Mouse (Mus musculus) lung, postnatal 14 days (tissue): ENCODE measurements around the gene Timm13.

Source experiments
- DNase-seq: peaks from one replicate; pipeline ENCODE4 v3.0.0; 2021

Gene Timm13

DNA sequence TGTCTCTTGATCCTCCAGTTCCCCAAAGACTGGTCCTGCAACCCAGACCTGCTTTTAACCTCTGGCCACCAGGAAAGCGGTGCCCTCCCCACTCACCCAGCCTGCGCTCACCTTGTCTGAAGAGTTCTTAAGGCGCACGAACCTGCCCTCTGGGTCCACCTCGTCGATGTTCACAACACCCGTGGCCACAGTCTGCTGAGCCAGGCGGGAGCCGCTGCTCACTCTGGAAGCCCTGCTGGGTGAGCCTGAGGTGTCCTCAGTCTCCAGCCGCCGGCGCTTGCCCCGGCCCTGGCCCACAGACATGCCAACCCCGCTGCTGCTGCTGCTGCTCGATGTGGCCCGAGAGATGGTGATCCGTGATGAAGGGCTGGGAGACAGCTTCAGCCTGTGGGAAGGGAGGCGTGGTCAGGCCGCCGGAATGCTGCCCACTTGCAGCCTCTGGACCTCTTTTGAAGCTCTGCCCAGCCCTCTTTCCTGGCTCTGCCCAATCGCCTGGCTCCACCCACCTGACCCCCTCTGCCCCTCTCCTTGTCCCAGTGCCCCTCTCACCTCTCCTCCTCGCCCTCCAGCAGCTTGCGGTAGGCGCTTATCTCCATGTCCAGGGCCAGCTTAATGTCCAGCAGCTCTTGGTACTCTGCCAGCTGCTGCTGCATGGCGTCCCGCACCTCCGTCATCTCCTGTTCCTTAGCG is 3.4 kb upstream of the Timm13 start:
- DNase-seq: no peak

DNA sequence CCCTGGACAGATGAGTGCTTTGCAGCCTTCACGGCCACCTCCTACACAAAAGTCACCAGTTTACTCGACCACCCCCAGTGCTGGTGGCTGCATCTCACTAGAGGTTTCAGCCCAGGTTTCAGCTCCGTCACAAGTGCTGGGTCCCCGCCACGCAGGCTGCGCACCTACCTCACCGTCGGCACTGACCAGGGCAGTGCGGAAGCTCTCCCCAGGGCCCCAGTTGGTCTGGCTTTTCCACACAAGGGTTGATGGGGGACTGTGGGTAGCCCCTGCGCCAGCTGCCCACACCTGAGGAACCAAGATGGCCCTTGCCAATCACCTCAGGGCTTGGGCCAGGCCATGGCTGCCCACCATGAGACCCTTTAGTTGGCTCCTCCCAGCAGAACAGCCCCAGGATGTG is 2.5 kb upstream of the Timm13 start:
- no peak for DNase-seq

DNA sequence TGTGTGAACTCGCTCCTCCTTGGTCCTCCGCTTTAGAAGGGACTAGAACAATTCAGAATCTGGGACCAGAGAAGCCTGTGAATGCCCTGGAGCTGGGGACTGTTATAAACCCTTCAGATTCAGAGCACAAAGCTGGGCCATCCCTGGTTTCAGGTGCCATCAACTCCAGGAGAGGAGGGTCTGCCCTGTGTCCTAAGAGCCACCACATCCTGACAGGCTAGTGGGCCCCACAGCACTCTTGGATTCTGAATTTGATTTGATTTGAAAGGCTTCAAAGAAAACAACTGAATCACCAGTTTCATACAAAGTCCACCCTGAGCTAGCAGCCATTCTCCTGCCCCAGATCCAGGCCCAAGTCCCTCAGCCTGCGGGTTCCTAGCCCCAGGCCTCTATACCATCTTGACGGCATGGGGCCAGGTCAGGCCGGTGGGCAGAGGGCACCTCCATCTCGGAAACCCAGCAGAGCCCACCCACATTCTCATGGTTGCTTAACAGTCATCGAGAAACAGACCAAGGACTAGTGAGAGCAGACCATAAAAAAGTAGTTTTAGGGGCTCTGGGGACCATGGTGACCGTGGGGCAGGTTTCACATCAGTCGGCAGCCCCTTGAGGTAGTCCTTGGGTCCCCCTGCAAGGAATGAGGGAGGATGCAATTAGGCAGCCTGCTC is 1.6 kb upstream of the Timm13 start:
- no peak for DNase-seq

DNA sequence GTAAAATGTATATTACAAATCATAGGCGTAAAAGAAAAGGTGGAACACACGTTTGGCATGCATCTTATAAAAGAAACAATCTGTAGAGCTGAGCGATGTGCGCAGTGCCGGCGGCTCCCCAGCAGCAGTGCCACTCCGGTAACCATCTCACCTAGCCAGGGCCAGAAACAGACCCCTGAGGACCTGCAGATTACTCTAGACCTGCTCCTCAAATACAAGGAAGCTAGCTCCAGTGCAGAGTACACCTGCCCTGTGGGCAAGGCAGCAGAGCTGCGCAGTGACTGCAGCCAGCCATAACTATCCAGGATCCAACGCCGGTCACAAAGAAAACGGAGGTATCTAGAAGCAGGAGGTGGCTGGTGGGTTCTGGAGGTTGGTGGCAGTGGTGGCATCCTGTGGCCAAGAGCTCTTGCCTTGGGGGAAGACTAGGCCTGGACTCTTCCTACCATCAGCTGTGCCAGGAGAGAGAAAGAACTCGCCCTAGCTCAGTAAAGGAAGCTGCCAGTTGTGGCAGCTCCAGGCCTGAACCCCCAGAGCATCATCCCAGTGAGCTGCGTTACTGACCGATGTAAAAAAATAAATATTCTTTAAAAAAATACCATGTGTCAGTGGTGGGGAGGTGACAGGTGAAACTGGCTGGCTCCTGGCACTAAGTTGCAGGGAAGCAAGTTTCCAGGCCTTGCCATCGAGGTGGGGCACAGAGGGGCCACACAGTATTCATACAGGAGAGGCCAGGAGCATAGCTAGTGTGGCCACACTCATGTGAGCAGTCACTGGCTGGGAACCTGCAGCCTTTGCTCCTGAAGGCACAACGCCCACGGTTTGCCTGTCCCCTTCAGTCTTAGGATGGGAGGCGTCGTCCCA is 872 bp upstream of the Timm13 start:
- no peak for DNase-seq

DNA sequence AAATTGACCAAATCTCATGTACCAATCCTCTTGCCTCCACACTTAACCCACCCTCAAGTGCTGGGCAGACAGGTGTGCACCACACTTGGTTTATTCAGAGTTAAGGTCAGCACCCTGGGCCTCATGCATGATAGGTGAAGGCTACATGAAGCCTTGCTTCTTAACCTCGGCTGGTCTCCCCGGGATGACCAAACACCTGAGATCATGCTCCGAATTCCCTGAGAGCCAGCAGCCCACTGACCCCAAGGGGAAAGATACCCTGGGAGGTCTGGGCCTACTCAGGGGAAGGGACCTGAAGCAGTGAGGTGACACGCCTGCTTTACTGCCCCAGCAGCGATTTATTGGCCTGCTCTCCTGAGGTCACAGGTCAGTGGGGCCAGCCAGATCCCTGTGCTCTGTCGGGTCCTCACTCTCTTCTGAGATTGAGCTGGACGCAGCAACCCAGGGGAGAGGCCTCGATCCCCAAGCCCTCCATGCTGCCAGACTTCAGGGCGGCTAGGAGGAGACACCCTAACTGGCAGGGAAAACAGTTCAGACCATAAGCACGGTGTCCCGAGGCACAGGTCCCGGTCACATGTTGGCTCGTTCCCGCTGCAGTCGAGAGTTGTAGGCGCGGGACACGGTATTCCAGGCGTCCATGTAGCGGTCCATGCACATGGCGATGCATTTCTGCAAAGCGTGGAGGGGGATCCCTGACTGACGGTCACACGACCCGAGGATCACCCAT is 1.0 kb downstream of the Timm13 start:
- DNase-seq: no peak

DNA sequence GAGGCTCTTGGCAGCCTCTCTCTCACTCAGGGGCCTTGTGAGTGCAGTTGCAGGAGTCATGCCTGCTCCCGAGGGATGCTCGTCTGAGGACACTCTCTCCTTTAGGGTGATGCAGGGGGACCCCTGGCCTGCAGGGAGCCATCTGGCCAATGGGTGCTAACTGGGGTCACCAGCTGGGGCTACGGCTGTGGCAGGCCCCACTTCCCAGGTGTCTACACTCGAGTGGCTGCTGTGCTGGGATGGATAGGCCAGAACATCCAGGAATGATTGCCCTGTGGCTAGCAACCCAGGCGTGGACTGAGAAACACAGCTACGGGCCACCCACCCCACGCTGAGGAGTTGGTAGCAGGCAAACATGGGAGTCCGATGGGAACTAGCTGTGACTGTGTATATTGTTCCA is 1.7 kb downstream of the Timm13 start:
- no peak for DNase-seq

DNA sequence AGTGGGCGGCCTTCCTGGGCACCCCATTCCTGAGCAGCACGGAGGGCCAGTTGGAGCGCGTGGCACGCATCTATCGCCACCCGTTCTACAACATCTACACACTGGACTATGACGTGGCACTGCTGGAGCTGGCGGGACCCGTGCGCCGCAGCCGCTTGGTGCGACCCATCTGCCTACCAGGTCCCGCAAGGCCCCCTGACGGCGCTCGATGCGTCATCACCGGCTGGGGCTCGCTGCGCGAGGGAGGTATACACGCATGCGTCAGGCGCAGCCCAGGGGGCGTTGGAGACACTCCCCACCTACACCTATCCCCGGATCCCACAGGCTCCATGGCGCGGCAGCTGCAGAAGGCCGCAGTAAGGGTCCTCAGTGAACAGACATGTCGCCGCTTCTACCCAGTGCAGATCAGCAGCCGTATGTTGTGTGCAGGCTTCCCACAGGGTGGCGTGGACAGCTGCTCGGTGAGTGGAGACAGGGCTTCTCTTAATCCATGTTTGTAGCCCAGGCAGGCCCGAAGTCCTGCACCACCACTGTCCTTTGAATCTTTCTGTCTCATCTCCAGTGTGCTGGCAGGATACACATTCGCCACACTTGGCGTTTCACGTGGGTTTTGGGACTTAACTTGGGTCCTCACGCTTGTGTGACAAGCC is 2.8 kb downstream of the Timm13 start:
- DNase-seq: no peak

DNA sequence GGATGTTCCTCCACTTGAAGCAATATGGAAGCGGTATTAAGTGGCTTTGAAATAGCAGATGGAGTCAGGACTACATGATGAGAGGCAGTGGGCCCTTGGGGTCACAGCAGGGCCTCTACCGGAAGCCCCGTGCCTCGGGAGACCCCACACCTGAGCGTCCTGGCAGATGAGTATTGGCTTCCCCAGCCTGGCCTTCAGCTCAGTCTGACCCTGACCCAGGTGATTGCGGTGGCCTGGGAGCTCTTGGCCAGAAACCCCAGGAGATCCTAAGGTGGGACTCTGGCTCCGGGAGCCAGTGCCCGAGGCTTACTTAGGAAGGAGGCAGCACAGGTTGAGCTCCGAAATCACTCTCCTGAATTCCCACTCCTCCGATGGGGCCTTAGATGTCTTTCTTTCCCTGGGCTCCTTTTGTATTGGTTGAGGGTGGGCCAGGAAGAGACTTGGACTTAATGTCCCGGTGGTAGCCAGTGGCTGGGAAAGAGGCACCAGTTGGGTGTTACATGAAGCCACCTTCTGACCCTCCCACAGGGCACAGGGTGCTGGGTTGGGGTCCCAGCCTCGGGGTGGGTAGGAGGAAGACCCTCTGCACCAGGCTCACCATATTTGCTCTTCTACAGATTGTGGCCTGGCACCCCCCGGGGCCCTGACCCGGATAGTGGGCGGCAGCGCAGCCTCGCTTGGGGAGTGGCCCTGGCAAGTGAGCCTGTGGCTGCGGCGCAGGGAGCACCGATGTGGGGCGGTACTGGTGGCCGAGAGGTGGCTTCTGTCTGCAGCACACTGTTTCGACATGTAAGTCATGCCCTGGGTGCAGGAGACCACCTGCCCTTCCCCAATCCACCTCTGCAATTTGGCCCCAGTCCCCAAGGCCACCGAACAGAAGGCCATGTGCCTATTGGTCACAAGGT is 3.9 kb downstream of the Timm13 start:
- DNase-seq: no peak

DNA sequence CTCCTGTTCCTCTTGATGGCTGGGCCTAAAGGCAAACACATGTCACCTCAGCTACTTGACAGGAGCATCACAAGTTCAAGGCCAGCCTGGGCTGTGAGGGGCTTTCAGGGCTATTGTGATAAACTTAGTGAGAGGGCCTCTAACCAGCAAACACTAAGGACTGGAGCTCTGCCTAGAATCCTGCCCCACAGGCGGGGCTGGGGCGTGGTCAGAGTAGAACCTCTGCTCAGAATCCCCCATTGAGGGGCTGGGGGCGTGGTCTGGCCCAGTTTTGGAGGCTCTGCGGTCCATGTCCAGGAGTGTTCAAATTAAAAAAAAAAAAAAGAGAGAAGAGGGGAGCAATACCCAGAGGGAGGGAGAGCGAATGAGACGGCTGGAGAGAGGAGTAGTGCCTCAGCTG is 5.1 kb downstream of the Timm13 start:
- no peak for DNase-seq

DNA sequence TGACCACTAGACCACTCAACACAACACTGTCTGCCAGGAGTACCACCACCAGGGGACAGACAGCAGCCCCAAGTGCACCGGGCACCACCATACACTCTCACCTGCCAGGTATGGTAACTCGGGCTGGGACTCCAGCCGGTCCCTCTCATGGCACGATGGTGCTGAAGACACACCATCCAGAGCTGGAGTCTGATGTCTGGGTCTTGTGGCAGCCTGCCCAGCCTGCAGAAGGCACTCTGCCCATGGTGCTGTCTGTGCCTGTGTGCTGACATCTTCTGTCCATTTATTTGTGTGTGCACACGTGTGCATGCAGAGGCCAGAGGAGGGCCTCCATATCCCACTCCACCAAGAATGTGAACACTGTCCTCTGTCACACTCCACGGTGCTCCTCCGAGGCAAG is 5.7 kb downstream of the Timm13 start:
- DNase-seq: no peak

DNA sequence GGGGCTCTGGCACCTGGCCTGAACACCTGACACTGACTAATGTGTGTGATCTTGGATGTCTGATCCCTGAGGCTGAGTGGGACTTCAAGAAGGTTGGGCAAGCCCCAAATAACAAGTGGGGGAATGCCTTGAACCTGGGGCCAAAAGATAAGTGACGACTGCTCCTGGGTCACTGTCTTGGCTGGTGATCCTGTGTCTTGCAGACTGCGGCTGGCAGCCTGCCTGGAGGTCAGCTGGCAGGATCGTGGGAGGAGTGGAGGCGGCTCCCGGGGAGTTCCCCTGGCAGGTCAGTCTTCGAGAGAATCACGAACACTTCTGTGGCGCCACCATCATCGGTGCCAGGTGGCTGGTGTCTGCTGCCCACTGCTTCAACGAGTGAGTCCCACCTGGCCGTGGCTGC is 13.6 kb downstream of the Timm13 start:
- peak; percentile 53 for DNase-seq

DNA sequence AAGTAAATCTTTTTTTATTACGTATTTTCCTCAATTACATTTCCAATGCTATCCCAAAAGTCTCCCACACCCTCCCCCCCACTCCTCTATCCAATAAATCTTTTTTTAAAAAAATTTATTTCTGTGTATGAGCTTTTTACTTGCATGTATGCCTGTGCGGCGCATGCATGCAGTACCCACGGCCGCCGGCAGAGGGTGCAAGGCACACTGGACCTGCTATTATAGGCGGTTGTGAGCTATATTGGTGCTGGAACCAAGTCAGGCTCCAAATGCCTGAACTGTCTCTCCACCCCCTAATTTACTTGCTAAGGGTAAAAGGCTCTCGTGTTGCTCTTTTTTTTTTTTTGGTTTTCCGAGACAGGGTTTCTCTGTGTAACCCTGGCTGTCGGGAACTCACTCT is 19.5 kb downstream of the Timm13 start:
- DNase-seq: peak; percentile 81

DNA sequence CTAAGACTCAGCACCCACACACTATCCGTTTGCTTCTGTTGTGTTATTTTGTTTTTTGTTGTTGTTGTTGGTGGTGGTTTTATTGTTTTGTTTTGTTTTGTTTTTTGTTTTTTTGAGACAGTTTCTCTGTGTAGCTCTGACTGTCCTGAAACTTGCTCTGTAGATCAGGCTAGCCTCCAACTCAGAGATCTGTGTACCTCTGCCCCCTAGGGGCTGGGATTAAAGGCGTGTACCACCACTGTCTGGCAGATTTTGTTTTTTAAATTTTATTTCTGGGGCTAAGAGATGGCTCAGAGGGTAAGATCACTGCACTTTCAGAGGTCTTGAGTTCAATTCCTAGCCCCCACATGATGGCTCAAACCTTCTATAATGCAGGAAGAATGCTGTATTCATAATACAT is 19.9 kb downstream of the Timm13 start:
- no peak for DNase-seq

DNA sequence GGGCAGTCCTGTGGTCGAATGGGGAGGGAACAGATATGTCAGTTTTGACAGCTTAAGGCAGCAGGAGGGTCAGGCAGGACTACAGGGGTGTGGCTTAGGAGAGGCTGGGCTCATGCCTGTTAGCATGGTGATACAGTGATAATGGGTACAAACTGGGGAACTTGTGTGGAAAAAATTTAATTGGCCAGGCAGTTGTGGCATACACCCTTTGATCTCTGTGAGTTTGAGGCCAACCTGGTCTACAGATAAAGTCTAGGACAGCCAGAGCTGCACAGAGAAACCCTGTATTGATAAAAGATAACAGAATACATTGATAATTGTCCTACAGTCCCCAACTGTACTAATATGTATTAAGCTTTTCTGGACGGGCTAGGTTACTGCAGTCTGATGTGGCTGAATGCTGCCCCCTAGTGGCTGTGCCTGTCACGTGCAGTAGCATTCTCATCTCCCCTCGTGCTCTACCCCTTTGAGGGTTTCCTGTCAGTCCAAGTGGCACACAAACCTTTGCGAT is 20.6 kb downstream of the Timm13 start:
- DNase-seq: peak; percentile 71

DNA sequence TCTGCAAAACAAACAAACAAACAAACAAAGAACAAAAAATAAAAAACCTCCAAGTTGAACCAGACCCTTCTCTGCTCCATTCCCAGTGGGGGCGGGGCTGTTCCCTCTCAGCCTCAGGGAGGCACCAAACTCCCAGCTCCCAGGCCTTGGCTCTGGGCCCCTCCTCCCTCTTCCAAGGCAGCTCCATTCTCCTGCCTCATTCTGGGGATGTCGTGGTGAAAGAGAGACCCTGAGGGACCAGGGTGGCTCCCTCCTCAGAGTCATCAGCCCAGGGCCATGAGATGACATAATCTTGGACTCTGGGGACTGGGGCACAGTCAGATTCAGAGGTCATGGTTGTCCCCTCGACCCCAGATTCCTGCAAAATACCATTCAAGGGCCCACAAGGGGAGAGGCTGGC is 24.2 kb downstream of the Timm13 start:
- no peak for DNase-seq

DNA sequence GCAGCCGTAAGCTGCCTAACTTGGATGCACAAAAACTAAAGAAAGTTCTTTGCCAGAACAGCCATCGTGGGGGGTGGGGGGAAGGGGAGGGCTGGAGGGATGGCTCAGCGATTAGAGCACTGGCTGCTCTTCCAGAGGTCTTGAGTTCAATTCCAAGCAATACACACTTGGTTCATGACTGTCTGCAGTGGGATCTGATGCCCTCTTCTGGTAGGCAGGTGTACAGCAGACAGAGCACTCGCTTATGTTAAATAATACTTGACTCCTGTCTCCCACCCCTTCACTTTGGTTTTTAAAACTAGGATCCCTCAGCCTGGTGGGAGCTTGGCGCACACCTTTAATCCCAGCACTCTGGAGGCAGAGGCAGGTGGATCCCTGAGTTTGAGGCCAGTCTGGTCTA is 24.7 kb downstream of the Timm13 start:
- peak; percentile 67 for DNase-seq

DNA sequence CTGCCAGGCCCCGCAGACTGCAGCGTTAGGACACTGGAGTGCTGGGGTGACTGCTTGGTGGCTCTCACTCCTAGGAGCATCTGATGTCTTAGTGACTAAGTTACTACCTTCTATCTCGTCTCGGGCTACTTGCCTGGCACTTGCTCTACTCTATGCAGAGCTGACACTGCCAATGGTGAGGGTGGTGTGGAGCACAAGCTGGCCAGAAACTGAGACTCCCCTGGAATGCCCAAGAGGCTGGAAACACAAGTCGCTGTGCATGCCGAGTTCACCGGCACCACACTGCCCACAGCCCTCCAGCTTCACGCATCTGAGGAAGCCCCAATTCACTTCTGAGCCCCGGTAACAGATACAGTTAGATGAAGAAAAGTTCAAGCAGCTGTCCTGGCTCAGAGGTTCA is 26.7 kb downstream of the Timm13 start:
- no peak for DNase-seq

DNA sequence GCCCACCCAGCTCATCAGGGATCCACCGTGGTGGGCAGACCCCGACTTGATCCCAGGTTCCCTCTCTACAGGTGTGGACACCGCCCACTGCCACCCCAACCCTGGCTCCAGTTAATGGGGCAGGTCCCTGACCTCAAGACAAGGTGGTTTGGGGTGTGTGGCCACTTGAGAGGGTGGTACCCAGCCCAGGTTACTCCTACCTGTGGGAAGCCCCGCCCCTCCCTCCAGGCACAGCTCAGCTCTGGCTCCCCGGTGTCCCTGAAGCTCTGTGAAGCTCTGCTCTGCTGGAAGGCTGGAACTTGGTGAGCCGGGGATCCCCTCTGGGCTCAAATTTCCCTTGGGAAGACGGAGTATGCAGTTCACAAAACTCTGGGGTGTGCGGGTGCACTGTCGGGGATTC is 29.2 kb downstream of the Timm13 start, which contains the start of gene Tmprss9:
Tmprss9 (plus strand) TSS at position 268 of the 400 bp plus-strand sequence.
- no peak for DNase-seq

DNA sequence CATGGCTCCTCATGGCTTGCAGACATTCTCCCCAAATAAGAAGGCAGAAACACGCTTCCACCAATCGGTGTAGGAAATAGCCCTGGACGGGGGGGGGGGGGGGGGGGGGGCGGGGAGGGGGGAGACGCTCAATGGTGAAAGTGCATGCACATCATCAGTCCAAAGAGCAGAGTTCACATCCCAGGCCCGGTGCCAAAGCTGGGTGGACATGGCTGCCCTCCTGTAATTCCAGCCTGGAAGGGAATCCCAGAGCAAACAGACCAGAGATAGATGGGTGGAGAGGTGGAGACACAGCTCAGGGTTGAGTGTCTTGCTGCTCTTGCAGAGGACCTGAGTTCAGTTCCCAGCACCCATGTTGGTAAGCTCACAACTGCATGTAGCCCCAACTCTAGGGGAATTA is 29.8 kb downstream of the Timm13 start:
- no peak for DNase-seq

DNA sequence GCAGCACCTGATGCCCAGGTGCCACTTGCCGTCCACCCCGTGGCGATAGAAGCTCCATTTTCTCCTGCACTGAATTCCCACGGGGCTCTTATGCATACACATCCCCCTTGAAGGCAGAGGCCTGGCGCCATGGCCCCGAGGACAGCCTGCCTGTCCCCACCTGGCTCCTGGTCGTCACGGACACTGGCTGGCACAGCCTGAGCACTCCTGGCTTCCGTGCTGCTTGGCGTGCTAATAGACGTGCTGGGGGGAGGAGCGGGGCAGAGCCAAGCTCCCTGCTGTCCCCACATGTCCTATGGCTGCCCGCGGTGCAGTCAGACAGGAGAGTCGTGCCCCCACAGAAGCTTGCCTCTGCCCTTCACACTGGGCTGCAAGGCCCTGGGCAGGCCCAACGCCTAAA is 36.3 kb downstream of the Timm13 start:
- DNase-seq: no peak

DNA sequence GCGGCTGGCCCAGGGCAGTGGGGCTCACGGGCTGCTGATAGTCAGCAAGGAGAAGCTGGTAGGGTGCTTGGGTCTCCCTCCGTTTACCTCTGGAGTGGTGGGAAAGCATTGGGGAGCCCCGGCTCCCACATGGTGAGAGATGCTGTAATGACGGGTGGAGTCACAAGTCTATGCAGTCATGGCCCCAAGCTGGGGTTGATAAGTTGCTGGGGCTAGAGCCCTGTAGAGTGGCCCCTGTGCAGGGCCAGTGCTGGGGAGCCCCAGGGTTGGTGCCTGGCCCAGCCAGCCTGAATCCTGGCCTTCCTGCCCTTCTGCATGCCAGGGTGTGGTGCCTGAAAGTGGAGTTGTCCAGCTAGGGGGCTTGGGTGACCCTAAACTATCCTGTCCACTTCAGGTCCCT is 38.5 kb downstream of the Timm13 start:
- DNase-seq: no peak
